Mouse (Mus musculus) embryonic fibroblast, embryonic 13.5 days (primary cell): ENCODE results near the gene Ttc1. TPM values are rescaled to one million over a fixed set of nuclear protein-coding genes. Genes with fewer than 3 reads are reported as not detected.

Experiments
- H3K27ac ChIP-seq: 2 replicates; pipeline ENCODE4 v1.5.1; 2012; ENCODE audit warnings: low read length, control low read depth, inconsistent platforms; ENCODE audit not compliant: insufficient read depth
- H3K4me1 ChIP-seq: 2 replicates; pipeline ENCODE4 v1.6.1; 2011; ENCODE audit warnings: low read length; ENCODE audit not compliant: control insufficient read depth, insufficient read depth
- H3K4me3 ChIP-seq: 2 replicates; pipeline ENCODE4 v1.5.1; 2011; ENCODE audit warnings: mild to moderate bottlenecking, control low read depth, low read length; ENCODE audit not compliant: insufficient read depth
- CTCF ChIP-seq: IDR thresholded peaks from 2 replicates; pipeline ENCODE4 v1.5.1; 2011; ENCODE audit warnings: mild to moderate bottlenecking, control low read depth, low read length, moderate library complexity, borderline replicate concordance; ENCODE audit not compliant: insufficient read depth
- POLR2A ChIP-seq: IDR thresholded peaks from 2 replicates; pipeline ENCODE4 v1.6.1; 2011; ENCODE audit warnings: low read depth, mild to moderate bottlenecking, control low read depth, low read length, moderate library complexity
- polyA plus RNA-seq: library from polyadenylated mRNA; stranded (reverse); fragments of >200 nt; gene quantifications from 2 replicates; pipeline ENCODE4 v1.2.4, GENCODE M21; 2011; ENCODE audit warnings: low read depth; ENCODE audit not compliant: missing spikeins, insufficient read length

The Ttc1 gene
- polyA plus RNA-seq, 1 experiment: 49.5 TPM

DNA sequence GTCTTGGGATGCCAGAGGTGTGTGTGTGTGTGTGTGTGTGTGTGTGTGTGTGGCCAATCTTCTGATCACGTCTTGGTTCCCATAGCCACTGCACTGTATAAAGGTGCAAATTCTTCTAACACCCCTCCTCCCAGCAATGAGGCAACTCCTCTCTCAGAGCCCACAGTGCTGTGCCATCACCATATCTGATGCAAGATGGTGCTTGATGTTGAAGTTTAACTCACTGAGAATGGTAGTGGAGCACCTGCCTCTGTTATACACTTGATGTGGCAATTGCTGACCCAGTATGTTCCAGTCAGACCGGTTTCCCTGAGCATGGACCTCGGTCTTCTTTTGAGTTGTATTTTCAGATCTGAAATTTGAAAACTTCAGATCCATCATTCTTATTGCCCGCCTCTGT lies 22.3 kb upstream of the Ttc1 start:
- no peak overlapping the region for H3K27ac ChIP-seq
- H3K4me3 ChIP-seq: no peak overlapping the region
- H3K4me1 ChIP-seq: peaks cover 7% of the 10 kb centered on the region; the same call in 1 of the 2 replicates
- no peak for TF ChIP-seq POLR2A
- no peak for TF ChIP-seq CTCF

DNA sequence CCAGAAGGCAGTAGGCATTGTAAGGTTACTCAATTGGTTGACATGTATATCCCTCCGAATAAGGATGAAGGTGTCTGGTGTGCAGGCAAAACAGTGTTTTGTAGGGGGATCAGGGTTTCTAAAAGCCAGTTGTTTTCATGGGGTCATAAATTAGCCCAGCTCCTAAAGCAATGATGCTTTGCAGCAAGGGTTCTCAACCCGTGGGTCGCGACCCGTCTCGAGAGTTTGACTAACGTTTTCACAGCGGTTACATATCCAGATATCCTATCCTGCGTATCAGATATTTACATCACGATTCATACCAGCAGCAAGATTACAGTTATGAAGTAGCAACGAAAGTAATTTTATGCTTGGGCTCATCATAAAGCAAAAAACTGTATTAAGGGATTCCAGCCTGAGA lies 19.9 kb upstream of the Ttc1 start:
- Histone ChIP-seq H3K4me3 (no peak overlapping the region), H3K27ac (no peak overlapping the region), H3K4me1 (peaks cover 4% of the 10 kb centered on the region; the same call in 1 of the 2 replicates)
- TF ChIP-seq POLR2A (no peak), CTCF (no peak)

DNA sequence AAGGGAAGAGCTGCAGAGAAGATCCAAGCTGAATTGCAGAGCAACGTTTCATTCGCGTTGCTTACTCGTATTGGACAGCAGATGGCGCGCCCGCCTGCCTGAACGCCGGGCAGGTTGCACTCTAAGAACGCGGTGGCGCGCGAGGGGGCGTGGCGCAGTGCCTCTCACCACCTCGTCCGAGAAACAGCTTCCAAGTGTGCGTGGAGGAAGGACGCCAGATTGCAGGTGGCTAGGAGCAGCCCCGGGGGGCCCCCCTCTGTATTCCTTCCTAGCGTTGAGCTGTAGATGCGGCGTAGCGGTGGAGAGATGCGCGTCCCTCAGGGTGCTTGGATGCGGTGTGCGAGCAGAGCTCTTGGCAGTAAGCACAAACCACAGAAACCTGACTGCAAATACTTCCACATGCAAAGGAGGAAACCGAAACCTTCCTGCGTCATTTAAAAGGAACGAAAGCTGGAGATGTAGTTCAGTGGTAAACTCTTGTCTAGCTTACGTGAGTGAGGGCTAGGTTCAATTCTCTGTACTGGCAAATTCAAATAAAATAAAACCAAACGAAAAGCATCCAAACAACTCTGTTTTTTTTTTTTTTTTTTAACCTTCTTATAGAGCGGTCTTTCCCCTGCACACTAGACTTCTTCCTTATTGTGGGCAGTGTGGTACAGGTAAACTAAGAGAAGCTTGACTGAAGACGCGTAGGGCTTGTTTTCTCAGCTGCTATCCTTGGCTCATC lies 19.3 kb upstream of the Ttc1 start:
- H3K4me3 ChIP-seq: peak overlapping the region; percentile 58
- peaks cover 4% of the 10 kb centered on the region; the same call in 1 of the 2 replicates for H3K4me1 ChIP-seq
- H3K27ac ChIP-seq: no peak overlapping the region
- TF ChIP-seq CTCF (peak; percentile 93), POLR2A (no peak)

DNA sequence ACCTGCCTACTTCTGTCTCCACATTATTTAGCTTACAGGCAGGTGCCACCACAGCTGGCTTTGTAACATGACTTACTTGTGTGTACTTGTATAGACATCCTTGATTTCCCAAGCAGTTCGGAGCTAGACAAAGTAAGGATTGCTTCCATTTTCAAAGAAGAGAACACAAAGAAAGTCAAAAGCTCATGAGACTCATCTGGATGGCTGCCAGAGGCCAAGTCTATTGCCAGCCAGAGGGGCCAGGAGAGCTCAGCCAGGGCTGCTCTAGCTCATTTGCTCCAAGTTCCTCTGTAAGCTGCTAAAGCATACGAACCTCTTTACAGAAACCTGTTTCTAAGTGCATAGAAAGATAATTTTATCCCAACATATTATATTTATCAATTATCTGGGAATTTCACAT lies 10.6 kb upstream of the Ttc1 start:
- Histone ChIP-seq H3K27ac (no peak overlapping the region), H3K4me1 (no peaks in the 10 kb centered on the region)

DNA sequence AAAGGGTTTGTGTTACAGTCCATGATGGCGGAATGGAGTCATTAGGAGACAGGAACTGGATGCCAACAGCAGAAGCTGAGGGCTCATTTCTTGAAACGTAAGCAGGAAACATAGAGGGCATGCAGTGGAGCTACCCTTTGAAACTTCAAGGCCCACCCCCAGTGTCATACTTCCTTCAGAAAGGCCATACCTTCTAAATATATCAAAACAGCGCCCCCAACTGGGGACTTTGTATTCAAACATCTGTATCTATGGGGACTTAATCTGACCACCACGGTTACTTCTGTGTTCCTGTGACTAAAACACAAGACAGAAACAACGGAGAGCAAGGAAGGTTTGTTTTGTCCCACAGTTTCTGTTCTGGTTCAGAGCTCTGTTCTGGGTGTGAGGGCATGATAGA lies 7.6 kb upstream of the Ttc1 start:
- no peak overlapping the region for H3K27ac ChIP-seq
- TF ChIP-seq CTCF: no peak
- TF ChIP-seq POLR2A: no peak
- H3K4me1 ChIP-seq: no peaks in the 10 kb centered on the region
- no peak overlapping the region for H3K4me3 ChIP-seq

More for the DNA sequence above, 10.6 kb upstream of the Ttc1 start:
- no peak for TF ChIP-seq POLR2A
- TF ChIP-seq CTCF: no peak
- H3K4me3 ChIP-seq: no peak overlapping the region

DNA sequence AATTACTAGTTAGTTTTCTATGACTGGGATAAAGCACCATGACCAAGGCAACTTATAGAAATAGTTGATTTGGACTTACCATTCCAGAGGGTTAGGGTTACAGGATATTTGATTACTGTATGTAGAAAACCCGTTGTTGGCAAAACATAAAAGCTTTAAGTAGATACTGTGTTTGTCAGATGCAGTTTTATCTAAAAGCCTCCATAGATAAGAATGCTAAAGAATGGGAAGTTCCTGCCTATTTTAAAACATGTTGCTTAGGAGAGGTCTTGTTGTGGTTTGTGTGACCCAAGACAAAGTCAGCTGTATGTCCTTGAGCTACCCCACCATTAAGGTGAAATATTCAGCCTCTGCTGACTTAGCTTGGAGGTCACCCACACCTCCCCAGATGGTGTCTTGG lies 6.8 kb upstream of the Ttc1 start:
- TF ChIP-seq CTCF: no peak
- TF ChIP-seq POLR2A: no peak
- Histone ChIP-seq H3K27ac (no peak overlapping the region), H3K4me1 (no peaks in the 10 kb centered on the region), H3K4me3 (no peak overlapping the region)

DNA sequence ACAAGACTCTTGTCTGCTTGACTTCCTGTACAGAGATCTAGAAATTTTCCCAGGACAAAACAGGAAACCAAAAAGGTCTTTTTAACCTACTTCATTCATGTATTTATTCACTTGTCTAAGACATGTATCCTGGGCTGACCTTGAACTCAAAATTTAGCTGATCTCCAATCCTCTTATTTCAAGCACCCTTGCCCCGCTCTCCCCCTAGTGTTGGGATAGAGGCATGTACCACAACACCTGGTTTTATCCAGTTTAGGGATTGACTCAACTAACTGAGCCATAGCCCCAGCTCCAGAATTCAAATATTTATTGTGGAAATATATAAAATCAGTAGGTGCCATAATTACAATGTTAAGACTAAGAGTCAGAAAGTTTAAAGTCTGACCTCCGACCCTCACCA lies 3.7 kb upstream of the Ttc1 start:
- no peak overlapping the region for H3K27ac ChIP-seq
- peaks cover 2% of the 10 kb centered on the region for H3K4me1 ChIP-seq
- TF ChIP-seq CTCF (no peak), POLR2A (no peak)
- H3K4me3 ChIP-seq: no peak overlapping the region

DNA sequence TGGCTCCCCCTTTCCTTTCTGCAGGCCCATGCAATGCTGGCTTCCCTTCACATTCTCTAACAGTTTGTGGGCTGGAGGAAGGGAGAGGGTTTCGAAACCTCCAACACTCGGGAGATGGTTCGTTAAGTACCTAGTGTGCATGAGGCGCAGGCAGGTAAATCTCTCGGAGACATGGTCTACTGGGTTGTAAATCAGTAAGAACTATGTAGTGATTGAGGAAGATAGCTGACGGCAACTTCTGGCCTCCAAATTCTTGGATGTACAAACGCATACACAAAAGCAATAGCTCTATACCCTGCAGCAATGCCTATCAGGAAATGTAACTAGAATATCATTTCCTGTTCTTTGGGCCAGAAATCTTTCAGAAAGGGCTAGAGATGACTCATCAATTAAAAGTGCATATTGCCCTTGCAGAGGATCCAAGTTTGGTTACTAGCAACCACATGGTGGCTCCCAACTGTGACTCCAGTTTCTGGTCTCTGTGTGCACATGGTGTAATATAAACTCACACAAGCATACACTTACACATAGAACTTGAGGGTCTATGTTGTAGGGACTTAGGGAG lies 19.0 kb downstream of the Ttc1 start:
- Histone ChIP-seq H3K4me3 (no peak overlapping the region), H3K27ac (peak overlapping the region; percentile 72), H3K4me1 (peaks cover 10% of the 10 kb centered on the region)
- no peak for TF ChIP-seq POLR2A

DNA sequence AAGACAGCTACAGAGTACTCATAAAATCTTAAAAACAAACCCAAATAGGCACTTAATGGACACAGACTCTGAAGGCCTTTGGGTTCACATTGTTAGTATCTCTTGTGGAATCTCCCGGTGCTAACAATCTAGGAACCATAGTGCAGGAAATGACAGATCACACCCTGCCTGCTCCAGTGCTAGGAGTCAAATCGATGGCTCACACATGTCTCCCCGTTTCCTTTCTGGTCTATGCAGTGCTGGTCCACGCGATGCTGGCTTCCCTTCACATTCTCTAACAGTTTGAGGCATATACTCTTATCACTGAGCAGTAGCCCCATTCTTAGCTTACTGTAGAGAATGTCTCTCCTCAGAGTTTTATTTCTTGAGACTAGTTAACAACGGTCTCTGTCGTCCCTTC lies 20.0 kb downstream of the Ttc1 start:
- Histone ChIP-seq H3K4me1 (peaks cover 10% of the 10 kb centered on the region), H3K27ac (peak overlapping the region; percentile 7; the same call in 1 of the 2 replicates), H3K4me3 (no peak overlapping the region)
- TF ChIP-seq CTCF (no peak), POLR2A (no peak)

DNA sequence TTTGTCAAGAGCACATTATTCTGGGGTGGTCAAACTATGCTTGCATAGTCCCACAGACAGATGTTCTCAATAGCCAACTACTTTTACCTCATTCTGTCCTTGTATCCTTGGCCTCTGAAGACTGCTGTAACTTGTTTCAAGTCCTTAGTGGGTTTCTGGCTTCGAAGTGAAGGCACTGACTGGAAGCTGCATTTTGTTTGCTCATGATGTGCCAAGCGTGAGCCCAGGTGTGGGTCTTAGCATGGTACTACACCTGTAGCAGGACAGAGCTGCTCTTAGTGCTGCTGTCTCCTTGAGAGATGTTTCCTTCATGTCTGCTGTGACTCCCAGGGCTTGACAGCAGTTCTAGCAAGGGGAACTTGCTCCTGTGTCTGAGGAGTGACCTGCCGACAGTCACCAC lies 24.4 kb downstream of the Ttc1 start:
- peaks cover 4% of the 10 kb centered on the region; the same call in 1 of the 2 replicates for H3K4me1 ChIP-seq
- no peak overlapping the region for H3K27ac ChIP-seq
- no peak for TF ChIP-seq POLR2A
- no peak overlapping the region for H3K4me3 ChIP-seq
